Mouse (Mus musculus) olfactory bulb, adult 2 months (tissue): ENCODE measurements around the gene Lix1l.
A peak's percentile ranks its signal among the peaks of the same experiment; 100 is the strongest.

ENCODE experiments used
- CTCF ChIP-seq: fragments of 200-500 bp; IDR thresholded peaks from 2 replicates; pipeline ENCODE4 v1.5.1; 2012; ENCODE audit warnings: low read depth, mild to moderate bottlenecking, low read length, moderate library complexity; ENCODE audit not compliant: insufficient read depth
- POLR2A ChIP-seq: fragments of 200-500 bp; IDR thresholded peaks from 2 replicates; pipeline ENCODE4 v1.6.1; 2012; ENCODE audit warnings: mild to moderate bottlenecking, low read depth, low read length, moderate library complexity; ENCODE audit not compliant: insufficient read depth

DNA sequence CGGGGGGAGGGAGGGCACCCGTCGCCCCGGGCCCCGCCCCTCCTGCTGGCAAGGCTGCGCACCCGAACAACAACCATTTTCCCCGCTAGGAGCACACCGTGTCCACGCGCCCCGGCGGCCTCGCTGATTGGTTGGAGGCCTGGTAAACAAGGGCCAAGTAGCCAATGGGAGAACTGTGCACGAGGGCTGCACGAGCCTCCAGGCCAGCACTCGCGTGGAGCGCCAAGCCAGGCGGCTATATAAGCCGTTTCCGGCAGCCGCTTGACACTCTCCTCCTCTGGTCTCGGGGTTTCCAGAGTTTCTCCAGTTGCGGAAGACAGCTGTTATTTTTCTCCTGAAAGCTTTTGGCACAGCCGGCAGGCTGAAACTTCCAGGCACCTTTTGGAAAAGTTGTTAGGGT is 43.3 kb upstream of the Lix1l start, which contains the start of gene Txnip:
- peak; percentile 25; the same call in 1 of the 2 replicates for TF ChIP-seq CTCF
- peak; percentile 50; the same call in 1 of the 2 replicates for TF ChIP-seq POLR2A
